Mouse (Mus musculus) CD4-positive naive resting alpha-beta T cell, adult 57 days (primary cell): ENCODE data around the gene Pla2g2f. TPM values are rescaled to one million over a fixed set of nuclear protein-coding genes. Genes with fewer than 3 reads are reported as not detected.

Source experiments
- total RNA-seq: library from RNA; stranded (reverse); gene quantifications from one replicate; pipeline ENCODE4 v1.2.4, GENCODE M21; 2023

Gene Pla2g2f
- total RNA-seq = not detected

GRCm38 (mm10) chr4:138757416-138757815 is at the start of gene Pla2g2f:
Pla2g2f (minus strand) TSS chr4:138757626.

GRCm38 (mm10) chr4:138775435-138775834 is 18.0 kb upstream of the Pla2g2f start, which contains the start of gene Pla2g2d:
Pla2g2d (plus strand) TSS chr4:138775735.

GRCm38 (mm10) chr4:138737031-138737430 is 20.4 kb downstream of the Pla2g2f start, which contains the start of gene Ubxn10:
Ubxn10 (minus strand) TSS chr4:138737167.

GRCm38 (mm10) chr4:138724354-138725126 is 32.9 kb downstream of the Pla2g2f start, which contains the start of gene Pla2g2c:
Pla2g2c (plus strand) TSS chr4:138724792.

Other genes with a start within 250 kb of the Pla2g2f start
- gene Vwa5b1, start 121.7 kb downstream of the Pla2g2f start, total RNA-seq = not detected
- not detected for gene Pla2g2c, start 32.8 kb downstream of the Pla2g2f start, total RNA-seq
- gene Ubxn10, start 20.5 kb downstream of the Pla2g2f start, total RNA-seq = 0.18 TPM
- gene Pla2g2d, start 18.1 kb upstream of the Pla2g2f start, total RNA-seq = 0.71 TPM
- gene Pla2g5, start 105.9 kb upstream of the Pla2g2f start, total RNA-seq = 1.8 TPM
- gene Gm13030, start 116.3 kb upstream of the Pla2g2f start, total RNA-seq = not detected
- gene Pla2g2e, start 120.3 kb upstream of the Pla2g2f start, total RNA-seq = 0.80 TPM
- 9.5 TPM for gene Otud3, start 156.3 kb upstream of the Pla2g2f start, total RNA-seq
- gene Rnf186, start 209.5 kb upstream of the Pla2g2f start, total RNA-seq = not detected
- 38.1 TPM for gene Tmco4, start 215.3 kb upstream of the Pla2g2f start, total RNA-seq